Mouse (Mus musculus): ENCODE data around the gene Tmem242.

GRCm38 (mm10) chr17:5484663-5485062, 44.6 kb upstream of the Tmem242 start:
- TF ChIP-seq CTCF (IDR thresholded peaks at IDR 0.05; ENCODE audit: low read depth, low read length): no peak
- TF ChIP-seq POLR2A (IDR thresholded peaks at IDR 0.05; ENCODE audit: borderline replicate concordance, low read depth, low read length): no peak

Data from bone marrow macrophage, adult 2 months (primary cell).